Mouse (Mus musculus) c-Kit-positive CD71-negative TER-119-negative erythroid progenitor cells, embryonic 14.5 days (primary cell): Measurements from ENCODE around the gene Nsd1.

Source experiments
- DNase-seq: peaks from one replicate; pipeline ENCODE4 v3.0.0-alpha.2; 2013; ENCODE audit warnings: low read depth

The Nsd1 gene

DNA sequence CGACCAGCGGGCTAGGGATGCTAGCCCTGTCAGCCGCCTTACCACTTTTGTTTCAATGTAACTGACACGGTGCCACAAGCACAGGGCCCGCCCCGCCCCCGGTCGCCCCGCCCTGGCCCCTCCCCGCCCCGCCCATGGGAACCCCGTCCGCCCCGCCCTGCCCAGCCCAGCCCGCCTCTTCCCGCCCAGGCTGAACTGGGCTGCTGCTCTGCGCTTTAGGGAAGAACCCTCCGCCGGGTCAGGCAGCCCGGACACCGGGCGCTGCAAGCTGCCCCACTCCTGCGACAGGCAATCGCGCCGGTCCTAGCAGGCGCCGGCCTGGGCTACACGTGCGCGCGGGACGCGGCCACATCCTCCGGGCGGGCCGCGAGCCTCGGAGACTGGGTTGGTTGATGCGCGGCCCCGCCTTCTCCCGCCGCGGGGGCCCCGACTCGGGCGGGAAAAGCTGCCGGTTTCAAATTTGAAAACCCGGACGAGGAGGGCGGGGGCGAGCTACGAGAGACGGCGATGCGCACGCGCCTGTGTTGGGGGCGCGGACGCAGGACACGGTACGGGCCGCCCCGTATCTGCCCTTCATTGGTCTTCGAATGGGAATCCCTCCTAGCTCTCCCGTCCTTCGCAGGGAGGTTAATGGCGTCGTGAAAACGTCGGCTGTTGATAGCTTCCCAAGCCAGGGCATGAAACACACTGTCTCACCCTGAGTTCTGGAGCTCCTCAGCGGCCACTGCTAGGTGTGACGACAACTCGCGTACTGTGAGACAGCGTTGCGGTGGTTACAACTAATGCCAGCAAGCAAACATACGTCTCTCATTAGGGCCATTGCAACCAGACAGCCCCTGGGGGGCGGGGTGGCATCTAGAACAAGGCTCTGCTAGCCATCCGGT, 120.3 kb downstream of the Nsd1 start, which contains the start of gene Mxd3:
Mxd3 (minus strand) TSS at position 141 of the 884 bp plus-strand sequence.
- peak; percentile 79 for DNase-seq

- no peak for DNase-seq
Measured at GRCm38 (mm10) chr13:55330567-55331400, 121.2 kb downstream of the Nsd1 start.

GRCm38 (mm10) chr13:55332331-55332730, 122.7 kb downstream of the Nsd1 start:
- DNase-seq, result no peak

DNA sequence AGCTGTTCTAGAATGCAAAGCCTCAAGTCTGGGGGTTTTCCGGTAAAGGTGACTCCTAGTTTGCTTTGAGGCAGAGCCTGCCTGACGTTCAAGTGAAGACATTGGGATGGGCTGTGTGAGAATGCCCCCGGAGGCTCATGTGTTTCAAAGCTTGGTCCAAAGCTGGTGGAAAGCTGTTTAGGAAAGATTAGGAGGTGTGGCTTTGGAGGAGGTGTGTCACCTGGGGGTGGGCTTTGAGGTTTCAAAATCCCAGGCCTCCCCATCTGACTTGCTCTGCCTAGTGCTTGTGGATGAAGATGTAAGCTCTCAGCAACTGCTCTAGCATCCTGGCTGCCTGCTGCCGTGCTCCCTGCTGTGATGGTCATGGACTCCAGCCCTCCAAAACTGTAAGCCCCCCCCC, 126.1 kb downstream of the Nsd1 start:
- DNase-seq, result no peak

DNA sequence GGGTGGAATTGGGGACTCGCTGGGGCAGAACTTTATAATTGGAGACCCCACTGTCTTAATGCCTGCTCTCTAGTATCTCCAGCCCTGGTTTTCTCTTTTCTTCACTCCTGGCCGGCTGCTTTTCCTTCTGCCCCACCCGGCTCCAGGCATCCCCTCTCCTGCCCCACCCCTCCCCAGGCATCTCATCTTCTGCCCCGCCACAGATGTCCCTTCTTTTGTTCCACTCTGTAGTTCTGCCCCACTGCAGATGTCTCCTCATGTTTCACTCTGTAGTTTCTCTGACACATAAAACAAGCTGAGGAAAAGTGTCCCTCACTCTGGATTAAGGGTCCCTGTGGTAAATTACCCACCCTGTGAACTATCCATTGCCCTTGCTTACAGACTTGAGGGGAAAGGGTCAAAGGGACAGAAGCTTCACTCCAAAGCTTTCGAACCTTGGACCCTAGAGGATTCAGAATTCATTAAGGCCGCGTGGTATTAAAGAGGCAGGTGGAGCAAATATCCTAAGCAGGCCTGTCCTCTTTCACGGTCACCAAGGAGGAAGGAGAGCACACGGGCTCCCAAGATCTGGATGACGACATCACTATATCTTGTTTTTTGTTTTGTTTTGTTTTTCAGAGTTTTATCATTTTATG, 127.9 kb downstream of the Nsd1 start:
- no peak for DNase-seq

DNA sequence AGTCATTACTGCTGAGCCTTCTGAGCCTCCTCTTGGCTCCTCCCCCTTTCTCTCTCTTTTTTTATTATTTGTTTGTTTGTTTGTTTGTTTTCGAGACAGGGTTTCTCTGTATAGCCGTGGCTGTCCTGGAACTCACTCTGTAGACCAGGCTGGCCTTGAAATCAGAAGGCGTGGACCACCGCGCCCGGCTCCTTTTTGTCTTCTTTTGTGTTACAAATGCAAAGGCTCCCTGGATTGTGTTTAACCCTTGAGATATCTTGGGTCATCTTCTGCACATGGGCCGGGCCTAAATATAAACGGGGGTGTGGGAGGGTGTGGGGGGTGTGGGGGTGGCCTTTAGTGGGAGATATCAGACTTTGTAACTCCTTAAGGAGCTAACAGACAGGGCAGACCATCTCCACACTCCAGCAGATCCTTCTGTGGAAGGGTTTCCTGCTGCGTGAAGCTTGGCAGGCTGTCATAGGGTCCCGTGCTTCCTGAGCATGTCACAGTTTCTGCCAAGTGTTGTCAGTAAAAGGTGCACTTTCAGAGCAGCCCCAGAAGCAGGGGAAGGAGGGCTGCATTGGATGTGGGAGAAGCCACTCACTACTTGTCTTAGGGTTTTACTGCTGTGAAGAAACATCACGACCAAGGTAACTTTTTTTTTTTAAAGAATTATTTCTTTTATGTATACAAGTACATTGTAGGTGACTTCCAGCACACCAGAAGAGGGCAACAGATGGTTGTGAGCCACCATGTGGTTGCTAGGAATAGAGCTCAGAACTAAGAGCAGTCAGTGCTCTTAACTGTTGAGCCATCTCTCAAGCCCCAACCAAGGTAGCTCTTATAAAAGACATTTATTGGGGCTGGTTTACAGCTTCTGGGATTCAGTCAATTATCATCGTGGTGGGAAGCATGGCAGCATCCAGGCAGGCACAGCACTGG, 128.8 kb downstream of the Nsd1 start:
- no peak for DNase-seq

DNA sequence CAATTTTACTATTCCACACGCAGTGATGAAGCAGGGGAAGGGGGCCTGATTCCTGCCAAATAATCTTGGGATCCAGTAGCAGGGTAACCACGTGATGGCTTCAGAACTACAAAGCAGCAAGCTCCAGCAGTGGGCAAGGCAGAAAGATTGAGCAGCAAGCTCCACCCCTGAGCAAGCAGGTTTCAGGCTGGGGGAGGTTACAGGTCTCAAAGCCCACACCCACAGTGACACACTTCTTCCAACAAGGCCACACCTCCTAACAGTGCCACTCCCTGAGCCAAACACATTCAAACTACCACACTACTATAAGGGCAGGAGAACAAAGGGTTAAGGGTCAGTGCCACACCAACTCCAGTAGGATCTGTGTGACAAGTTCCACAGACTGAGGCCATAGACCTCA, 129.7 kb downstream of the Nsd1 start:
- DNase-seq, result no peak

- no peak for DNase-seq
Measured at GRCm38 (mm10) chr13:55342469-55342868, 132.9 kb downstream of the Nsd1 start.

DNA sequence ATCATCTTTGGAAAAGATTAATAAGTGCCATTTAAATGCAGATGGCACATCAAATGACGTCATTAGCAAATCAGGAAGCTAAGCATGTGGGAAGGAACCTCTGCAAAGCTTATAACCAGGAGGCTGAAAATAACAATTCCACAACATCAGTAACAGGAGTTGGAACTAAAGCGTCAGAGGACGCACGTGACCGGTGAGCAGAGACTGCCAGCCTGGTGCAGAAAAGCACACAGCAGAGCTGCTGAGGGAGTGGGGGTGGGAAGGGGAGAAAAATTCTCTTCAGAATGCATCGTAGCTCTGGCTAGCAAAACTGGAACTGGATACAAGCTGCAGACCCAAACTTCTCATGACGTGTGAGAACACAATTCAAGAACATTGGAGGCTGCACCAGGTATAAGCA, 134.7 kb downstream of the Nsd1 start:
- no peak for DNase-seq

- no peak for DNase-seq
Measured at GRCm38 (mm10) chr13:55346745-55347144, 137.2 kb downstream of the Nsd1 start.

GRCm38 (mm10) chr13:55361145-55361544, 151.6 kb downstream of the Nsd1 start:
- DNase-seq, result no peak

- no peak for DNase-seq
Measured at GRCm38 (mm10) chr13:55361974-55362452, 152.4 kb downstream of the Nsd1 start.

DNA sequence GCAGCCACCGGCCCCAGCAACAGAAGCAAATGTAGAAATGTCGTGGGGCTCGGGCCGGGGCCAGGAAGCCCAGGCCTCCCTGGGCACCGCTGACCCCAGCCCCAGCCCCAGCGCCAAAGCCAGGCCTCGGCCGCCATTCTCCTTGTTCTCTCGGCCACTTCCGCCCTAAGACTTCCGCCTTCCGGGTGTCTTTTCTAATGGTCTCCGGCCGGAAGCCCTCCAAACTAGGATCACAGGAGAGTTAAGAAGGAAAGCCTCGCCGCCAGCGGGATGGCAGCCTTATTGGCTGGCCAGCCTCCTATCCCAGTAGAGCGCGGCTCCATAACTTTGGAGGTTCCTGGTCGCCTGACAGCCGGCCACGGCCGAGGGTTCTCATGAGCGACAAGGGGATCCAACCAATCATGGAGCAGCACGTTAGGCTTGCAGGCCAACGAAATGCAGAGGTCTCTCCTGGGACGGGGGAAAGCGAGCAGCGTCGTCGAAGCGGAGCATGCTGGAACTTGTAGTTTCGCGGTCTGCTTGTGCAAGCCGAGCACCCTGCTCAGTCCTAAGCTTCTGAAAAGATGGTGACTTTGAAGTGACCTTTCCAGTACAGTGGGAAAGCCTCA, 153.0 kb downstream of the Nsd1 start, which contains the start of gene Lman2:
Lman2 (minus strand) TSS at position 331 of the 608 bp plus-strand sequence.
- DNase-seq, result peak; percentile 93
